Mouse (Mus musculus) liver, embryonic 14.5 days (tissue): ENCODE measurements around the gene Gak. TPM values are rescaled to one million over a fixed set of nuclear protein-coding genes. Genes with fewer than 3 reads are reported as not detected.

Source experiments
- ATAC-seq: fragments of 200-750 bp; cut with Nextera tagmentation; 2 replicates; pipeline ENCODE4 v1.8.0; 2017; ENCODE audit warnings: moderate number of reproducible peaks, mild to moderate bottlenecking, moderate library complexity; ENCODE audit not compliant: insufficient read depth
- DNase-seq, 3 experiments: peaks; one replicate each; pipeline ENCODE4 v3.0.0-alpha.2; 2012 to 2013; ENCODE audit warnings: low read depth in 3 of 3, low spot score in 3 of 3
- H3K27ac ChIP-seq: fragments of 300-500 bp; sonication (generic); 2 replicates; pipeline ENCODE4 v1.5.1; 2014; ENCODE audit warnings: moderate library complexity, mild to moderate bottlenecking, control low read depth, inconsistent platforms
- H3K27me3 ChIP-seq: fragments of 300-500 bp; sonication (generic); 2 replicates; pipeline ENCODE4 v1.6.1; 2014; ENCODE audit warnings: mild to moderate bottlenecking, low read length, moderate library complexity; ENCODE audit not compliant: control insufficient read depth, insufficient read depth
- H3K36me3 ChIP-seq: fragments of 300-500 bp; sonication (generic); replicated peaks from 2 replicates; pipeline ENCODE4 v1.6.1; 2014; ENCODE audit warnings: low read depth; ENCODE audit not compliant: control insufficient read depth, insufficient read depth
- H3K4me1 ChIP-seq, 2 experiments: fragments of 200-500 bp in 1 of 2; fragments of 300-500 bp in 1 of 2; sonication (generic) in 1 of 2; replicated peaks; 2 replicates each; pipeline ENCODE4 v1.6.1; 2012 to 2014; ENCODE audit warnings: antibody characterized with exemption in 1 of 2, inconsistent platforms in 1 of 2, low read length in 1 of 2; ENCODE audit not compliant: control insufficient read depth in 2 of 2, insufficient read depth in 2 of 2
- H3K4me2 ChIP-seq: fragments of 300-500 bp; sonication (generic); 2 replicates; pipeline ENCODE4 v1.6.1; 2014; ENCODE audit warnings: low read depth, mild to moderate bottlenecking, control low read depth, moderate library complexity
- H3K4me3 ChIP-seq, 2 experiments: fragments of 200-500 bp in 1 of 2; fragments of 300-500 bp in 1 of 2; sonication (generic) in 1 of 2; 2 replicates each; pipeline ENCODE4 v1.5.1; 2012 to 2014; ENCODE audit warnings: low read depth in 2 of 2, low read length in 2 of 2, mild to moderate bottlenecking in 2 of 2, control low read depth in 1 of 2, inconsistent platforms in 1 of 2, moderate library complexity in 1 of 2; ENCODE audit not compliant: insufficient read depth in 1 of 2
- H3K9ac ChIP-seq: fragments of 300-500 bp; sonication (generic); replicated peaks from 2 replicates; pipeline ENCODE4 v1.6.1; 2014; ENCODE audit warnings: mild to moderate bottlenecking, control low read depth, moderate library complexity
- H3K9me3 ChIP-seq: fragments of 300-500 bp; sonication (generic); 2 replicates; pipeline ENCODE4 v1.6.1; 2016; ENCODE audit warnings: low read length, mixed read lengths; ENCODE audit not compliant: control insufficient read depth
- CTCF ChIP-seq: IDR thresholded peaks from 2 replicates; pipeline ENCODE4 v1.5.1; 2016; ENCODE audit warnings: antibody characterized with exemption, low read depth, control low read depth
- EP300 ChIP-seq: IDR thresholded peaks from 2 replicates; pipeline ENCODE4 v1.6.1; 2016; ENCODE audit warnings: antibody characterized with exemption, low read depth
- WGBS: fragments of 180-500 bp; shearing (Covaris S2); extraction: QIAGEN DNeasy Blood & Tissue Kit; methylation state at CpG from one replicate; pipeline ENCODE4 v1.1.7; 2014; ENCODE audit not compliant: insufficient replicate concordance; 5-methylcytosine and 5-hydroxymethylcytosine counted together
- polyA plus RNA-seq, 2 experiments: library from polyadenylated mRNA; depleted of rRNA in 1 of 2; stranded (reverse) in 1 of 2; unstranded in 1 of 2; fragments of >200 nt; fragmentation: Nextera tagmentation in 1 of 2; extraction: Ambion mirVana in 1 of 2; gene quantifications; 2 replicates each; pipeline versions ENCODE4 v1.2.1 to v1.2.3; 2012 to 2014

Gak gene
- polyA plus RNA-seq, 2 experiments, result 20.7 to 22.6 TPM

DNA sequence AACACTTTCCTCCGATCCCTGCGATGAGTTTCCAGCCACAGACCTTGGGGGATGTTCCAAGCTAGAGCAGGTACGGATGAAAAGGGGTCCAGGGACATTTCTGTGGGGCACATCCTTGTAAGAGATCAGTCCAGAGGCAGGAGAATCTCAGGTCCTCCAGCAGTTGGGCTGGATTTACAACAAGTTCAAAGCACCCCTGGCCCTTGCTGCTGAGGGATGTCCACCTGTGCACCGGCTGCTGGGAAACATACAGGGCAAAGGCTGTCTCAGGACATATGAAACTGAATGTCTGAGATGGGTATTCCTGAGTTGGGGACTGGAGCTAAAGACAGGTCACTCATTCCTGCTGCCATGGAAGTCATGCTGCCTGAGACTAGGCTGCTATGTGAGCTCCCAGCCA lies 72.6 kb downstream of the Gak start:
- Histone ChIP-seq H3K27me3 (no peaks in the 10 kb centered on the region), H3K9ac (no peak overlapping the region), H3K4me2 (no peak overlapping the region), H3K4me1 (no peaks in the 10 kb centered on the region), H3K9me3 (no peaks in the 10 kb centered on the region), H3K27ac (no peak overlapping the region), H3K4me3 (no peak overlapping the region), H3K36me3 (no peaks in the 10 kb centered on the region)
- WGBS, result 53% methylated on average over 4 of the region's 4 CpGs
- ATAC-seq, result no peak
- TF ChIP-seq EP300 (no peak), CTCF (no peak)
- DNase-seq, result no peak

GRCm38 (mm10) chr5:108554041-108554440 lies 75.5 kb downstream of the Gak start:
- H3K36me3 ChIP-seq, result no peaks in the 10 kb centered on the region
- H3K4me2 ChIP-seq, result no peak overlapping the region
- no peaks in the 10 kb centered on the region for H3K4me1 ChIP-seq
- no peaks in the 10 kb centered on the region for H3K9me3 ChIP-seq
- H3K4me3 ChIP-seq, result no peak overlapping the region
- H3K27ac ChIP-seq, result no peak overlapping the region
- TF ChIP-seq CTCF, result no peak
- TF ChIP-seq EP300, result no peak
- no peak overlapping the region for H3K9ac ChIP-seq
- DNase-seq, result no peak
- 57% methylated on average over 1 of the region's 1 CpGs for WGBS
- ATAC-seq, result no peak
- peaks cover 17% of the 10 kb centered on the region for H3K27me3 ChIP-seq

- H3K27me3 ChIP-seq, result peaks cover 21% of the 10 kb centered on the region
- H3K27ac ChIP-seq, result no peak overlapping the region
- no peak for ATAC-seq
- H3K4me1 ChIP-seq, result no peaks in the 10 kb centered on the region
- no peak for DNase-seq
- TF ChIP-seq EP300 (no peak), CTCF (no peak)
- H3K4me2 ChIP-seq, result no peak overlapping the region
- 4% methylated on average over 16 of the region's 16 CpGs for WGBS
- no peaks in the 10 kb centered on the region for H3K9me3 ChIP-seq
- H3K36me3 ChIP-seq, result no peaks in the 10 kb centered on the region
- H3K9ac ChIP-seq, result no peak overlapping the region
- no peak overlapping the region for H3K4me3 ChIP-seq
These were observed 79.4 kb downstream of the Gak start for GRCm38 (mm10) chr5:108550207-108550594.

DNA sequence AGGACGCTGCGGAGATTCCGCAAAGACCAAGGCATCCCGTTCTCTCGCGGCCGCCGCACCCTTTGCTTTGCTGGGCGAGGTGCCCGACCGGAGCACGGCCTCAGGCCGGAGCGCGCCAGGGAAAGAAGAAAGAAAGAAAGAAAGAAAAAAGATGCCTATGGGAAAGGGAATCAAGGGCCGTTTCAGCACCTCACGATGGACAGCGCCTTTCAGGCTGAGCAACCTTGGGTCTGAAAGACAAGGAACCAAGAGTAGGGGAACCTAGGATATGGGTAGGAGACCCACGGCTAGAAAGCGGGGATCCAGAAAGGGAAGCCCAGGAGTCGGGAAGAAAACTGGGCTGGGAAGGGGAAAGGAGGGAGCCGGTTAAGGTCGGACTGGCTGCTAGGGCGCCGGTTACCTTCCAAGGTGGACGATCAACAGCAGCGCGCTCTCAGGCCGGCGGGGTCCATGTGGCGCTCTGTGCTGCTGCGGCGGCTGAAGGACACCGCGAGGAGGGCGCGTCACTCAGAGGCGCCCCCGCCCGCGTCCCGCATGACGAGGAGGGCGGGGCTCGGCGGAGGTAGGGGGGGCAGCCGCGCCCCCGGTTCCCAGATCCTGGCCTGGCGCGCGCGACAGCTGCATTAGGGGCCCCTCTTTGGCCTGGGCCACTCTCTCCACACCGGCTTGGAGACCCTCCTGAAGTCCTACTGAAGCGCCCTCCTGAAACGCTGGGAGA lies 79.9 kb downstream of the Gak start, which contains the start of gene Cplx1:
Cplx1 (minus strand) TSS at position 536 of the 718 bp plus-strand sequence.
- WGBS, result 1% methylated on average over 53 of the region's 56 CpGs
- H3K9me3 ChIP-seq, result no peaks in the 10 kb centered on the region
- H3K27me3 ChIP-seq, result peaks cover 21% of the 10 kb centered on the region
- TF ChIP-seq EP300 (no peak), CTCF (no peak)
- DNase-seq (peak; percentile 7 to 26 (median 14)), ATAC-seq (no peak)
- no peak within 1 kb of the TSS for H3K27ac ChIP-seq
- H3K4me3 ChIP-seq, result no peak within 1 kb of the TSS
- no peaks in the 10 kb centered on the region for H3K36me3 ChIP-seq
- H3K4me1 ChIP-seq, result no peaks in the 10 kb centered on the region
- H3K4me2 ChIP-seq, result peak within 1 kb of the TSS; percentile 13; the same call in 1 of the 2 replicates
- H3K9ac ChIP-seq, result no peak within 1 kb of the TSS

DNA sequence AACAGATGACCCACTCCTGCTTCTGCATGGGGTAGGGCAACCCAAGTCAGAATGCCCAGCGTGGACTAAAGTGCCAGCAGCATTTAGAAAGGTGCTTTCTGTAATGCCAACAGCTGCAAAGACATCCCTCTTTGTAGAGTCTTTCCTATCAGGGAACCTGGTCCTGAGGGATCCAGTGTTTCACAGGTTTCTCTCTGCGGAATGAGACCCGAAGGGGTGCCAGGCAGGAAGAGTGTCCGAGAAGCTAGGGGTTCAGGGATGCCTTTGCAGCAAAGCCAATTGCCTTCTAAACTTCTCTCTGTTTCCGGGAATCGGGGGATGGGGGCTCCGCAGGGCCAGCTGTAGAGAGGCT lies 80.4 kb downstream of the Gak start:
- no peak for TF ChIP-seq CTCF
- TF ChIP-seq EP300, result no peak
- H3K4me1 ChIP-seq, result no peaks in the 10 kb centered on the region
- no peak overlapping the region for H3K4me2 ChIP-seq
- no peak overlapping the region for H3K27ac ChIP-seq
- no peak overlapping the region for H3K9ac ChIP-seq
- no peak overlapping the region for H3K4me3 ChIP-seq
- no peaks in the 10 kb centered on the region for H3K9me3 ChIP-seq
- ATAC-seq (no peak), DNase-seq (no peak)
- no peaks in the 10 kb centered on the region for H3K36me3 ChIP-seq
- 9% methylated on average over 7 of the region's 7 CpGs for whole genome bisulfite sequencing
- H3K27me3 ChIP-seq, result peaks cover 21% of the 10 kb centered on the region
